Mouse (Mus musculus): ENCODE measurements around the gene Stmn1. TPM values are rescaled to one million over a fixed set of nuclear protein-coding genes. Genes with fewer than 3 reads are reported as not detected.

Gene Stmn1
- polyA plus RNA-seq, 1 experiment from 2014 or later: 924 TPM

- H3K9me3 ChIP-seq (replicated peaks): peaks cover 5% of the 10 kb centered on the region; the same call in 1 of the 2 replicates
- no peak for ATAC-seq (ENCODE audit: insufficient number of reproducible peaks, low FRiP score)
- WGBS: 71% methylated on average over 5 of the region's 5 CpGs
- H3K4me1 ChIP-seq (replicated peaks): peaks cover 17% of the 10 kb centered on the region
- H3K36me3 ChIP-seq: no peaks in the 10 kb centered on the region
- H3K27ac ChIP-seq (ENCODE audit: poor library complexity, severe bottlenecking): no peak overlapping the region
- no peak overlapping the region for H3K4me2 ChIP-seq
- H3K9ac ChIP-seq: no peak overlapping the region
- peaks cover 11% of the 10 kb centered on the region for H3K27me3 ChIP-seq (replicated peaks)
- no peak overlapping the region for H3K4me3 ChIP-seq
Measured at GRCm38 (mm10) chr4:134458856-134459255, 9.3 kb upstream of the Stmn1 start.

DNA sequence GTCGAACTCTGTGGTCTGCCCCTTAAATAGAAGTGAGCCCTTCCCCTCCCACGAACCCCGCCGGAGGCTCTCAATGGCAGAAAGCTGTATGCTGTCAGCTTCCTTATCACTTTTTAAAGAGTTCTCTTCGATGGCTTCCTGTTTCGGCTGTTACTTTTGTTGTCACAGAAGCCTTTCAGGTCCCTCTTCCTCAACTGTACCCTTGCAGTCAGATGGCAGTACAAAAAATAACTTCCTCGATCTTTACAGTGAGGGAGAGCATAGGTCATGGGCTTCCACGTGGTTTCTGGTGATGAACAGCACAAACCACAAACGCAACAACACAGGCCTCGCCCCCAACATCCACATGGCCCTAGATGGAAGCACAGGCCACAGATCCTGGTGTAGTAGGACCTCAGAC lies 7.8 kb upstream of the Stmn1 start:
- Histone ChIP-seq H3K36me3 (no peaks in the 10 kb centered on the region), H3K9ac (no peak overlapping the region), H3K4me3 (no peak overlapping the region), H3K9me3 (replicated peaks) (peaks cover 5% of the 10 kb centered on the region; the same call in 1 of the 2 replicates), H3K4me1 (replicated peaks) (peaks cover 12% of the 10 kb centered on the region), H3K27me3 (replicated peaks) (peaks cover 2% of the 10 kb centered on the region; the same call in 1 of the 2 replicates), H3K27ac (ENCODE audit: poor library complexity, severe bottlenecking) (no peak overlapping the region), H3K4me2 (no peak overlapping the region)
- no peak for ATAC-seq (ENCODE audit: insufficient number of reproducible peaks, low FRiP score)
- WGBS: 30% methylated on average over 10 of the region's 10 CpGs

DNA sequence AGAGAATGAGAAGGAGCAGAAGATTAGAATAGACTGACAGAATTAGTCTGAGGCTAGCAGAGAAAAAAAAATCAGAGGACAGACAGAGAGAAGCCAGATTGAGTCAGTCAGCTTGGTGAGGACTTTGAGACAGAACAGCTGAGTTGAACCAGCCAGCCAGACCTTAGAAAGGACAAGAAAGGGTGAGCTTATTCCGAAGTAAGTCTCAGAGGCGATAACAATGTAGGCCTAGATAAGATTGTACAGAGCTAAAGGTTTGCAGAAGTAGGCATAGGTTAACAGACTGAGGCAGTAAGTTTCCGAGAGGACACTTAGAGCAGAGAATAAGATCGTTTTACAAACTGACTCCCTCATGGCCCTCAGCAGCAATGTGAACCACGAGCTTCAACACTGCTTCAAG lies 6.9 kb upstream of the Stmn1 start:
- WGBS: 46% methylated on average over 5 of the region's 5 CpGs
- Histone ChIP-seq H3K4me2 (no peak overlapping the region), H3K4me3 (no peak overlapping the region), H3K9me3 (replicated peaks) (peaks cover 4% of the 10 kb centered on the region; the same call in 1 of the 2 replicates), H3K9ac (no peak overlapping the region), H3K27ac (ENCODE audit: poor library complexity, severe bottlenecking) (no peak overlapping the region), H3K36me3 (no peaks in the 10 kb centered on the region), H3K4me1 (replicated peaks) (peaks cover 14% of the 10 kb centered on the region), H3K27me3 (replicated peaks) (peaks cover under 1% of the 10 kb centered on the region; the same call in 1 of the 2 replicates)
- ATAC-seq (ENCODE audit: insufficient number of reproducible peaks, low FRiP score): no peak

- 39% methylated on average over 12 of the region's 12 CpGs for WGBS
- Histone ChIP-seq H3K9me3 (replicated peaks) (no peaks in the 10 kb centered on the region), H3K4me3 (no peak overlapping the region), H3K27me3 (replicated peaks) (no peaks in the 10 kb centered on the region), H3K36me3 (peaks cover 3% of the 10 kb centered on the region), H3K9ac (no peak overlapping the region), H3K4me2 (no peak overlapping the region), H3K27ac (ENCODE audit: poor library complexity, severe bottlenecking) (no peak overlapping the region), H3K4me1 (replicated peaks) (peaks cover 19% of the 10 kb centered on the region)
- ATAC-seq (ENCODE audit: insufficient number of reproducible peaks, low FRiP score): no peak
Measured at GRCm38 (mm10) chr4:134465789-134466188, 2.3 kb upstream of the Stmn1 start.

DNA sequence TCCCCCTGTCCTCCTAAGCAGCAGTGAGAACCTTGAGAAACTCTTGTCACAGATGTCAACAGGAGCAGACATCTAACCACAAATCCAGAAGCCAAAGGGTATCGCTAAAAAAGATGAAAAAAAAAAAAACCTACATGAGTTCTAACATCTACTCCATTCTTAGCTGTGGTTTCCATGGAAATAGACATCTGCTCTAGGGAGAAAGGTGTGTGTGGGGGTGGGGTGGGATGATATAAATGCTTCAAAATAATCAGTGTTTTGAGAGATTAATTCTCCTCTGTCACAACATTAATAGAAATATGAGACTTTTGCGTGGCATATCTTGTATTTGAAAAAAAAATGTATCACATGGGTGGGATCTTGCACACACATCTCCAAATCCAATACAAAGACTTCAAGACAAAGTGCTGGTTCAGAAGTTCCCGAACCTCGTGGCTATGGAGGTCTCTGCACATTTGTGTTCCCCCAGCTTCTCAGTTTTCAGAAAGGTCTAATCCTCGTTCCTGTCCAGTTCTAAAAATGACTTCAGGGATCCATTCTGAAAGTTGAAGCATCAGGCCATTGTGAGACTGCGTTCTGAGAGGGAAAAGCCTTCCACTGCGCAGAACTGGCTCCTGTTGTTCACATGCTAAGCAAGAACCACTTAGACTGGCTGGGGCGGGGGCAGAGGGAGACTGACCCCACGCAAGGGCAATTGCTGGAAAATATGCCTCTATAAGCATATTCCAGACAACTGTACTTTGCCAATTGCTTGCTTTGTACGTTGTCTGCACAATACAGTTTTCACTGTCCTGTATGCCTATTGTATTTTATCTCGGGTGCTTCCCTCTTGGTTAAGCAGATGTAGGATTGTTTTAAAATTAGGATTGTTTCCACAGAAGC lies 1.5 kb upstream of the Stmn1 start:
- Histone ChIP-seq H3K4me3 (0 out of 2 replicates have a peak overlapping the region, but pooled peaks have one; percentile 84), H3K9ac (peak overlapping the region; percentile 79; the same call in 1 of the 2 replicates), H3K27ac (ENCODE audit: poor library complexity, severe bottlenecking) (no peak overlapping the region), H3K27me3 (replicated peaks) (no peaks in the 10 kb centered on the region), H3K9me3 (replicated peaks) (0 out of 2 replicates have a peak, but pooled peaks cover 3% of the 10 kb centered on the region), H3K4me1 (replicated peaks) (peaks cover 19% of the 10 kb centered on the region), H3K36me3 (peaks cover 10% of the 10 kb centered on the region), H3K4me2 (peak overlapping the region; percentile 93; the same call in 1 of the 2 replicates)
- 77% methylated on average over 11 of the region's 11 CpGs for WGBS
- no peak for ATAC-seq (ENCODE audit: insufficient number of reproducible peaks, low FRiP score)

DNA sequence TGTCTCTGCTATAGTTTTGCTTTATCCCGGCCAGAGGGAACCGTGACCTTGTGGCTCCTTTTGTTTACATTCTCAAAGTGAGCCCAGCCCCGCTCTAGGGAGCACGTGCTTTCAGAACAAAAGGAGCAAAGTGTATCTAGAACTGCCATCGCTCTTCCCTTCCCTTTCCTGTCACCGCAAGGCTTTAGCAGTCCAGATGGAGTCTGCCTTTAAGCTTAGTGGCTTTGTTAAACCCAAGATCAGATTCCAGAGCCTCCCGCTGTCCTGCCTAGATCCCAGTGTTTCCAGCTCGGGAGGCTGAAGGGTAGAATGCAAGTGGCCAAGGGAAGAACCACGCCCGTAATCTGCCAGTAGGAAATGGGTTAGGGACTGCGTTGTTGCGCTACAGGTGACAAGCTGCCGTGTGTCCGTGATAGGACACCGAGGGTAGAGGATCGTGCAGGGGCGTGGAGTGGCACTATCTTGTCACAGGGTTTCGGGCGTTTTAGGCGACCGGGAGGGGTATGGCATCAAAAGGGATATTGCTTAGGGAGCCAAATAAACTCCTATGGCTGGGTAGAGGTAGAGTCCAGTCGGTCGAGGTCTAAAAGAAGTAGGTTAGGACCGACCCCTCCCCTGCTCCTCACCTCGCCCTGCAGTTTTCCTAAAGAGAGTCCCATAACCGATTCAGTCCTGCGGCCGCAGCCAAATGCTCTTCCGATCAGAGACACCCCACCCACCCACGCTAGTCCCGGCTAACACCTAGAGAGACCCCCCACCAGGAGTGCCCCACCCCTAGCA lies 495 bp upstream of the Stmn1 start:
- H3K27me3 ChIP-seq (replicated peaks): no peaks in the 10 kb centered on the region
- ATAC-seq (ENCODE audit: insufficient number of reproducible peaks, low FRiP score): peak; percentile 35
- peak overlapping the region; percentile 84 for H3K4me3 ChIP-seq
- H3K36me3 ChIP-seq: peaks cover 18% of the 10 kb centered on the region
- under 1% methylated on average over 31 of the region's 31 CpGs for WGBS
- 0 out of 2 replicates have a peak, but pooled peaks cover 3% of the 10 kb centered on the region for H3K9me3 ChIP-seq (replicated peaks)
- H3K27ac ChIP-seq (ENCODE audit: poor library complexity, severe bottlenecking): peak overlapping the region; percentile 56
- peak overlapping the region; percentile 79 for H3K9ac ChIP-seq
- H3K4me1 ChIP-seq (replicated peaks): peaks cover 19% of the 10 kb centered on the region
- peak overlapping the region; percentile 93 for H3K4me2 ChIP-seq

- Histone ChIP-seq H3K27ac (ENCODE audit: poor library complexity, severe bottlenecking) (peak overlapping the region; percentile 91), H3K4me1 (replicated peaks) (peaks cover 19% of the 10 kb centered on the region)
Measured at GRCm38 (mm10) chr4:134468578-134469266, 602 bp downstream of the Stmn1 start.

DNA sequence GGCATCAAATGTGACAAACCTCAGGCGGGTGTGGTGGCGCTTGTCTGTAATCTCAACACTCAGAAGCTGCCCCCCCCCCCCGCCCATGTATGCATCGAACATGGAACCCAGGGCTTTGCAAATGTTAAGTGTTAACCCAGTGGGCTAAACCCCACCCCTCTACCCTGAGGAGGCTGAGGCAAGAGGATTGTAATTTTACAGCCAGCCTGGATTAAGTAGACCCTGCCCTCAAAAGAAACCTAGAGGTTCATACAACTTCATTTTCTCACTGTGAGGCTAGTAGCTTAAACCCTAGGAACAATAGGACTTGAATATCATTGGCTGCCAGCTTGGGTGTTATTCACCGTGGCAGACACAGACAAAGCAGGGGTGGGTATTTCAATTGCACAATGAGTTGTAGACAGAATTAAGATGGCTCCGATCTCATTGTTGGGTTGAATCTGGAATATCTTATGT lies 1.2 kb downstream of the Stmn1 start:
- peaks cover 32% of the 10 kb centered on the region for H3K36me3 ChIP-seq
- WGBS: 24% methylated on average over 6 of the region's 6 CpGs
- H3K27me3 ChIP-seq (replicated peaks): no peaks in the 10 kb centered on the region
- H3K9me3 ChIP-seq (replicated peaks): 0 out of 2 replicates have a peak, but pooled peaks cover 3% of the 10 kb centered on the region
- H3K4me2 ChIP-seq: peak overlapping the region; percentile 93
- H3K27ac ChIP-seq (ENCODE audit: poor library complexity, severe bottlenecking): peak overlapping the region; percentile 21; the same call in 1 of the 2 replicates
- ATAC-seq (ENCODE audit: insufficient number of reproducible peaks, low FRiP score): no peak
- peak overlapping the region; percentile 84 for H3K4me3 ChIP-seq
- peaks cover 19% of the 10 kb centered on the region for H3K4me1 ChIP-seq (replicated peaks)
- peak overlapping the region; percentile 72 for H3K9ac ChIP-seq

More at GRCm38 (mm10) chr4:134468578-134469266, 602 bp downstream of the Stmn1 start:
- ATAC-seq (ENCODE audit: insufficient number of reproducible peaks, low FRiP score): peak; percentile 90
- Histone ChIP-seq H3K4me3 (peak overlapping the region; percentile 84), H3K9me3 (replicated peaks) (0 out of 2 replicates have a peak, but pooled peaks cover 3% of the 10 kb centered on the region), H3K9ac (peak overlapping the region; percentile 95), H3K36me3 (peaks cover 25% of the 10 kb centered on the region), H3K27me3 (replicated peaks) (no peaks in the 10 kb centered on the region), H3K4me2 (peak overlapping the region; percentile 93)
- under 1% methylated on average over 57 of the region's 68 CpGs for WGBS

DNA sequence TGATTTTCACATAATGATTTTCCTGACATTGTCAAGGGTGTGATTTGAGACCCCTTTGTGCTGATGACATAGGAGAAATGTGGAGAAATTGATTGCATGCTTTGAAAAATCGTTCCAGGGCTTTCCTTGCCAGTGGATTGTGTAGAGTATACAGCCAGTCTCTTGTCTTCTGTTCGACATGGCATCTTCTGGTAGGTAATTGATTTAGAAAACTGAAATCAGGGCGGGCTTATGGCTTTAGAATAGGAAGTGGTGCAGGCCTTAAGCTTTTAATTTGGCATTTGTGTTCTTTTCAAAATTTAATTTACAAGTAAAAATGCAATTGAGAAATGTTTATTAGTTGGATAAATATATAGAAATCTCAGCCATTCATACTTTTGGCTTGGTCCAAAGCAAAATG lies 1.9 kb downstream of the Stmn1 start:
- whole genome bisulfite sequencing: 89% methylated on average over 3 of the region's 3 CpGs
- Histone ChIP-seq H3K4me1 (replicated peaks) (peaks cover 19% of the 10 kb centered on the region), H3K4me2 (peak overlapping the region; percentile 38), H3K9me3 (replicated peaks) (0 out of 2 replicates have a peak, but pooled peaks cover 3% of the 10 kb centered on the region), H3K27ac (ENCODE audit: poor library complexity, severe bottlenecking) (no peak overlapping the region), H3K4me3 (peak overlapping the region; percentile 19; the same call in 1 of the 2 replicates), H3K36me3 (peaks cover 38% of the 10 kb centered on the region), H3K9ac (no peak overlapping the region), H3K27me3 (replicated peaks) (no peaks in the 10 kb centered on the region)
- ATAC-seq (ENCODE audit: insufficient number of reproducible peaks, low FRiP score): no peak

- H3K36me3 ChIP-seq: peaks cover 53% of the 10 kb centered on the region
- H3K9ac ChIP-seq: no peak overlapping the region
- H3K4me1 ChIP-seq (replicated peaks): peaks cover 15% of the 10 kb centered on the region
- no peak overlapping the region for H3K4me2 ChIP-seq
- 0 out of 2 replicates have a peak, but pooled peaks cover 3% of the 10 kb centered on the region for H3K9me3 ChIP-seq (replicated peaks)
- ATAC-seq (ENCODE audit: insufficient number of reproducible peaks, low FRiP score): no peak
- no peaks in the 10 kb centered on the region for H3K27me3 ChIP-seq (replicated peaks)
- H3K4me3 ChIP-seq: no peak overlapping the region
- H3K27ac ChIP-seq (ENCODE audit: poor library complexity, severe bottlenecking): no peak overlapping the region
Measured at GRCm38 (mm10) chr4:134471469-134471868, 3.3 kb downstream of the Stmn1 start.

Measured in heart, embryonic 12.5 days (tissue).